Mouse (Mus musculus) olfactory bulb, adult 2 months (tissue): ENCODE measurements around the gene Bach2. TPM values are rescaled to one million over a fixed set of nuclear protein-coding genes. Genes with fewer than 3 reads are reported as not detected.
A peak's percentile ranks its signal among the peaks of the same experiment; 100 is the strongest.

ENCODE experiments used
- H3K27ac ChIP-seq: fragments of 200-500 bp; 2 replicates; pipeline ENCODE4 v1.5.1; 2012; ENCODE audit warnings: low read depth, low read length; ENCODE audit not compliant: insufficient read depth
- H3K4me1 ChIP-seq: fragments of 200-500 bp; 2 replicates; pipeline ENCODE4 v1.6.1; 2012; ENCODE audit warnings: low read length; ENCODE audit not compliant: control insufficient read depth, insufficient read depth
- H3K4me3 ChIP-seq: fragments of 200-500 bp; 2 replicates; pipeline ENCODE4 v1.5.1; 2012; ENCODE audit warnings: mild to moderate bottlenecking, low read depth, low read length, moderate library complexity; ENCODE audit not compliant: insufficient read depth
- CTCF ChIP-seq: fragments of 200-500 bp; IDR thresholded peaks from 2 replicates; pipeline ENCODE4 v1.5.1; 2012; ENCODE audit warnings: low read depth, mild to moderate bottlenecking, low read length, moderate library complexity; ENCODE audit not compliant: insufficient read depth
- POLR2A ChIP-seq: fragments of 200-500 bp; IDR thresholded peaks from 2 replicates; pipeline ENCODE4 v1.6.1; 2012; ENCODE audit warnings: mild to moderate bottlenecking, low read depth, low read length, moderate library complexity; ENCODE audit not compliant: insufficient read depth
- WGBS: fragments of 180-500 bp; shearing (Covaris S2); methylation state at CpG from one replicate; pipeline ENCODE4 v1.1.7; 2018; 5-methylcytosine and 5-hydroxymethylcytosine counted together
- polyA plus RNA-seq: library from polyadenylated mRNA; stranded (reverse); fragments of >200 nt; gene quantifications from 2 replicates; pipeline ENCODE4 v1.2.4, GENCODE M21; 2012; ENCODE audit warnings: low replicate concordance; ENCODE audit not compliant: missing spikeins, insufficient read depth, insufficient read length

The Bach2 gene
- polyA plus RNA-seq, 1 experiment, result not detected

DNA sequence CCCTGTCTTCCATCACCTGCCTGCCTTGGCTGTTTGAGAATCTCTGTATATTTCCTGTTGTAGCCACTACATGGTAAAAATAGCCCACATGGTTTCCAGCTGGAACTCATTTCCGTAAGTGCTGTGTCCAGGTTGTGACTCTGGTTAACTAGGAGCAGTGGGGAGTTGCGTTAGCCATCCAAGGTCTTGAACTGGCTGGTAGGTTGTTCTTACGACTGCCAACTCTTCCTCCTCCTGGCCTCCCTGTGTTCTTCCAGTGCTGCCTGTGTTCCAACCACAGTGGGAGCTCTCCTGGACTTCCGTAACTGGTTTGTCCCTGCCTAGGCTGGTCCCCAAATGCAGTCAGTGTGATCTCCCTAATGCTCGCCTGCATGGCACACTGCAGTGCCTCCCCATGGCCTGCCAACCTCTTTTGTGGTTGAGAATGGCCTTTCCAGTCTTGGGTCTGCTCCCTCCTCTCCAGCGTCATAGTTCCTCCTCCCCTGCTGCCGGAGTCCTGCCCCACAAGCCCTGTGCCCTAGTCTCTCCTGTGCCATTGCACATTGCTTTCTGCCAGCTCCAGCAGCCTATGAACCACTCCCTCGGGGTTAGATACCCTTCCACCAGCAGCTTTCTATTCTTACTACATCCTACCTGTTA lies 298.4 kb downstream of the Bach2 start:
- 74% methylated on average over 8 of the region's 8 CpGs for WGBS
- TF ChIP-seq POLR2A, result no peak
- TF ChIP-seq CTCF, result no peak
- Histone ChIP-seq H3K27ac (no peak overlapping the region), H3K4me1 (peaks cover 14% of the 10 kb centered on the region), H3K4me3 (no peak overlapping the region)

DNA sequence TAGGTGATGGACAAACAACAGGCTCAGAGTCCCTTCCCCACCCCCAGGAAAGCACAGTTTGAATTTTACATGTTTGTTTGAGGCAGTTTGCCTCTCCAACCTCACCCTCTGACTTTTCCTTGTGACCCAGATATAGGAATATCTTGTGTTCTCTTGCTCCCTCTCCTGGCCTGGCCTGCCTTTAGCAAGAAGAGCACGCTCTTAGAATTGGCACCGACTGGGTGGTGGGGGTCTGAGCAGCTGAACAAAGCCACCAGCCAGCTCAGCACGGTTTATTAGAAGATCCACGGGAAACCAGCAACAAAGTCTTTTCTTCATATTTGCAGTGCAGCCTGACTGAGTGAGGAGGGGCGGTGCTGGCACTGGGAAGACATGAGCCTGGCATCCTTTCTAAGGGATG lies 299.5 kb downstream of the Bach2 start:
- Histone ChIP-seq H3K4me3 (no peak overlapping the region), H3K4me1 (peaks cover 12% of the 10 kb centered on the region), H3K27ac (no peak overlapping the region)
- 12% methylated on average over 5 of the region's 5 CpGs for WGBS
- TF ChIP-seq POLR2A, result no peak
- TF ChIP-seq CTCF, result peak; percentile 63; the same call in 1 of the 2 replicates

DNA sequence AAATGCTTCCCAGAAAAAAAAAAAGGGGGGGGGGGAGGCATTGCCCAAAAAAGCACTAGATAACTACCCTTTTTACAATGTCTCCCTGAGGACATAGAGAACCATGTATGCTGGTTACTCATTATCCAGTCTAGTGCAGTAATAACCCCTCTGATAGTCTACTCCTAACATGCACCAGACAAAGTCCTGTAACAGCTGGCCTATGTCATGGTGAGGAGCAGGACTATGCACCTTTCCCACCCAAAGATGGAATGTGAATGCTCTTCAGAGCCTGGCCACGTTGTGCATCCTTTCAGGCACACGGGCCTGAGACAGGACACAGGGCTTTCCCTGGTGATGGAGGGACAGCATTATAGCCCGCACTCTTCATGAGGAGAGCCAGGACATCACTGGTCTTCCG lies 299.9 kb downstream of the Bach2 start:
- Histone ChIP-seq H3K4me3 (no peak overlapping the region), H3K4me1 (peaks cover 12% of the 10 kb centered on the region), H3K27ac (no peak overlapping the region)
- 74% methylated on average over 4 of the region's 4 CpGs for WGBS
- TF ChIP-seq CTCF (no peak), POLR2A (no peak)

DNA sequence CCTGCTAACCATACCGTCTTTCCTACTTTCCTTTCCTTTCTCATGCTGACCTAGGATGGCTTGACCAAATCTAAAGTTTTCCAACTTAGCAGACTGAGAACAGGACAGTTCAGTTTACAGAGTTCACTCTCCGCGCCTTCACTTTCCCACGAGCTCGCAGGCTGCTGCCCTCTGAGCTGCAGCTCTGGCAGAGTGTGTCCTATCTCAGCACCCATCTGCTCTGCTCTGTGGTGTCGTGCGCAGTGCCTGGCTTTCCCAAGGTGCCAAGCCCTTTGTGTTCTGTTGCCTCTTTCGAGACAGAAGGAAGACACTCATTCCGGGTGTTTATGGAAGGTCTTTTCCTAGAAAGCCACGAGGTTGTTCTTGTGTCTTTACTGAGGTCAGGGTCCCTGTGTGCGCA lies 300.4 kb downstream of the Bach2 start:
- H3K4me3 ChIP-seq, result no peak overlapping the region
- peaks cover 12% of the 10 kb centered on the region for H3K4me1 ChIP-seq
- WGBS, result 84% methylated on average over 11 of the region's 11 CpGs
- no peak overlapping the region for H3K27ac ChIP-seq
- no peak for TF ChIP-seq CTCF
- TF ChIP-seq POLR2A, result no peak

DNA sequence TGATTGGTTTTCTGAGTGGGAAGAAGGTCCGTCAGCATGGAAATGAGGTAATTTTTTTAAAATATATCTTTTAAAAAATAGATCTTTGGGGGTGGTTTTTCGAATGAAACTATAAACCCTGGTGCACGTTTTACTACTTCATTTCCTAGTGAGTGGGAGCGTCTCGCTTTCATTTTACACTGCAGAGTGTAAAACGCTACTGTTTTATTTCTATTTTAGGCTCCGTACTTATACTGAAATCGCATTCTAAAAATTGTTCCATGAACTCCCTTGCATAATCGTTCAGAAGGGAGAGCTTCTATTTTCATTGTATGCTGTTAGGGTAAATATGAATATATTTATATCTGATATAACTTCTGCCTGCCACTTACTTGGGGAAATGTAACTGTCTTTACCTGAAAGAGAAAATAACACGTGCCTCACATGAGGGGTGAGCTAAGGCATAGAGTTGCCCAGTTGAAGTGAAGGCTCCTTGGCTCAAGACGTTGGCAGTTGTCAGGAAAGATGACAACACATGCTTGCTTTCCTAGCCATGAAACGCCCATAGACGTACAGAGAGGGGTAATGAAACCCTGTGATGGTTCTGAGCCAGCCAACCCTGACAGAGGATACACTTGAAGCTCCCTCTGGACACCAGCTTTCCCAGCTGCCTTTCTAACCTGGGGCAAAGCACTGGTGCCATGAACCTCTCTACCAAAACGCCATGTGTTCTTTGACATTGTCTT lies 306.4 kb downstream of the Bach2 start:
- TF ChIP-seq CTCF, result no peak
- TF ChIP-seq POLR2A, result no peak
- 64% methylated on average over 14 of the region's 14 CpGs for WGBS
- Histone ChIP-seq H3K27ac (no peak overlapping the region), H3K4me1 (peaks cover 2% of the 10 kb centered on the region; the same call in 1 of the 2 replicates), H3K4me3 (no peak overlapping the region)

DNA sequence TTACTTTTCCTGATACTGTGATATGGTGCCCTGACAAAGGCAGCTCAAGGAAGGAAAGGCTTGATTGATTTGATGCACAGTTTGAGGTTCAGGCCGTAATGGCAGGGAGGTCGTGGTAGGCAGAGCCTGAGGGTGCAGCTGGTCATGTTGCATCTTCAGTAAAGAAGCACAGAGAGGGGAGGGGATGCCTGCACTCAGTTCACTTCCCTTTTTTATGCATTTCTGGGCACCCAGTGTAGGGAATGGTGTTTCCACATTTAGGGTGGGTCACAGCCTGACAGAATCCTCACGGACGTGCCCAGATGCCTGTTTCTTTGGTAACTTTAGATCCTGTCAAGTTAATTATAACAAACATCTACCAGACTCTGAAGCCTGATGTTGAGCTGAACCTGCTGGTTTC lies 306.9 kb downstream of the Bach2 start:
- no peak overlapping the region for H3K27ac ChIP-seq
- peaks cover 2% of the 10 kb centered on the region; the same call in 1 of the 2 replicates for H3K4me1 ChIP-seq
- no peak overlapping the region for H3K4me3 ChIP-seq
- TF ChIP-seq POLR2A, result no peak
- TF ChIP-seq CTCF, result no peak
- 75% methylated on average over 4 of the region's 4 CpGs for WGBS

DNA sequence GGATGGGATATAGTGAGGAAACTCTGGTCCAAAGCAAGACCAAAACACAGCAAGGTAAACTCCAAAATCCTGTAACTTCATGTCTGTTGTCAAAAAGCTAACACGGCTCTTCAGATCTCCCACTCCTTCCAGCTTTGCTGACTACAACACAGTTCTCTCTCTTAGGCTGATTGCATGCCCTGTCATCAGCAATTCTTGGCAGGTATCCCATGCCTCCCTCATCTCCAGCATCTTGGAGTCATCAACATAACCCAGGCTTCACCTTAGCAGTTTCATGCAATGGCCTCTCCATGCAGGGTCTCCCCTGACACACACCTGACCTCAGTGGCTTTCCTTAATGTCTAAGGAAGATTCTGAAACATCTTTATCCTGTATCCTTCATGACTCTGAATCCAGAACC lies 310.5 kb downstream of the Bach2 start:
- Histone ChIP-seq H3K4me3 (no peak overlapping the region), H3K27ac (no peak overlapping the region), H3K4me1 (peaks cover 2% of the 10 kb centered on the region; the same call in 1 of the 2 replicates)
- TF ChIP-seq POLR2A (no peak), CTCF (no peak)
- 79% methylated on average over 1 of the region's 1 CpGs for WGBS

DNA sequence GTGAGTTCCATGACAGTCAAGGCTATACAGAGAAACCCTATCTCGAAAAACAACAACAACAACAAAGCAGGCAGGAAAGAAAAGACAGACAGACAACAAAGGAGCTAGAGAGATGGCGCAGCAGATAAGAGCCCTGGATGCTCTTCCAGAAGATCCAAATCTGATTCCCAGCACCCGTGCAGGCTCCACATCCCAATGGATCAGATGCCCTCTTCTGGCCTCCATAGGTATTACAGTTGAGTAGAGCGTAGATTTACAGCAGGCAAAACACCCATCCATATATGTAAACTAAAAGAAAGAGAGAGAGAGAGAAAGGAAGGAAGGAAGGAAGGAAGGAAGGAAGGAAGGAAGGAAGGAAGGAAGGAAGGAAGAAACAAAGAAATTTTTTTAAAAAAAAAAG lies 312.7 kb downstream of the Bach2 start:
- Histone ChIP-seq H3K27ac (no peak overlapping the region), H3K4me1 (no peaks in the 10 kb centered on the region), H3K4me3 (no peak overlapping the region)
- no peak for TF ChIP-seq POLR2A
- WGBS, result 68% methylated on average over 4 of the region's 4 CpGs

DNA sequence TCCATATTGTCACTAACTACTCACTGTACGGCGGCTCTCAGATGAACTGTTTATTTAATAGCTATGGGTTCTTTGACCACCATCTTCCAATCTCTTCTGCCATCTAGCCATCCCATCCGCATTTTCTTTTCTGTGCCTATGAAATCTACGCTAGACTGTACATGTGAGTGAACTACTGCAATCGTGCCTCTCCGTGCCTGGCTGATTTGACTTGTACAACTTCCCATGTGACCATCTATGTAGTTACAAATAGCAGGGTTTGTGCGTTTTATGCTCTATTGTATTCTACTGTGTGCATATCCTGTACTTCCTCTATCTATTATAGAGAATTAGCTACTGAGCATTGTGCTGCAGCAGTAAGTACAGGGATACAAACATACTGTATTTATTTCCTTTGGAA lies 316.9 kb downstream of the Bach2 start:
- H3K27ac ChIP-seq, result no peak overlapping the region
- 73% methylated on average over 7 of the region's 7 CpGs for WGBS
- H3K4me1 ChIP-seq, result peaks cover 3% of the 10 kb centered on the region; the same call in 1 of the 2 replicates
- H3K4me3 ChIP-seq, result no peak overlapping the region
- TF ChIP-seq POLR2A (no peak), CTCF (no peak)
